Mouse (Mus musculus): ENCODE results near the gene Rnf222.

GRCm38 (mm10) chr11:68850862-68851261, 37.5 kb upstream of the Rnf222 start:
- TF ChIP-seq CTCF (IDR thresholded peaks at IDR 0.05; ENCODE audit: control insufficient read depth, insufficient read depth, low read length), result no peak
- no peak for TF ChIP-seq POLR2A (IDR thresholded peaks at IDR 0.05; ENCODE audit: borderline replicate concordance, control insufficient read depth, low read depth, low read length)
